Mouse (Mus musculus): ENCODE results near the gene Crhr2. TPM values are rescaled to one million over a fixed set of nuclear protein-coding genes. Genes with fewer than 3 reads are reported as not detected.

The Crhr2 gene
- polyA plus RNA-seq, 1 experiment, result not detected

DNA sequence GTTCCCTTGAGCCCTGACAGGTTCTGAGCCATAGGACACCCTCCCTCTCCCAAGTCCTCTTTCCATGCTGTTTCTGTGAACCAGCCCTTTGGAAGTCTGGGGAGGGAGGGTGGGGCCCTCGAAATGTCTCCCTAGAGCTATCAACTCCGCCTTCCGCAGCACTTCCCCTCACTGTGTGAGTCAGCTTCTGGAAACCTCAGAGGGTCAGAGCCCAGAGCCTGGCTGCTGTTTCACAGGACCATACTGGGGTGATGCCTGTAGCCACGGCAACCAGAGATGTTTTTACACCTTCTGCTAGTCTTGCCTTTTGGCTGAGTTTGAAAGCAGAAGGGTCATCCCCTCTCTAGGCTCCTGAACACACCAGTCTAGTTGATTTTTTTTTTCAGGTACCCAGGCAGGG, 9.8 kb downstream of the Crhr2 start:
- H3K27me3 ChIP-seq (ENCODE audit: control insufficient read depth, insufficient read depth, insufficient read length), result peaks cover 20% of the 10 kb centered on the region
- H3K36me3 ChIP-seq (ENCODE audit: control insufficient read depth, insufficient read depth), result no peaks in the 10 kb centered on the region
- no peak overlapping the region for H3K4me3 ChIP-seq
- no peaks in the 10 kb centered on the region for H3K79me2 ChIP-seq (ENCODE audit: control insufficient read depth, insufficient read depth)
- TF ChIP-seq E2F4 (IDR thresholded peaks at IDR 0.05; ENCODE audit: insufficient read depth) (no peak), TCF12 (IDR thresholded peaks at IDR 0.05; ENCODE audit: insufficient read depth, poor library complexity, severe bottlenecking) (no peak), MAX (IDR thresholded peaks at IDR 0.05; ENCODE audit: low read depth) (no peak)
- H3K4me2 ChIP-seq (ENCODE audit: low read depth), result no peak overlapping the region
- no peak overlapping the region for H3ac ChIP-seq (ENCODE audit: control insufficient read depth, insufficient read length)

DNA sequence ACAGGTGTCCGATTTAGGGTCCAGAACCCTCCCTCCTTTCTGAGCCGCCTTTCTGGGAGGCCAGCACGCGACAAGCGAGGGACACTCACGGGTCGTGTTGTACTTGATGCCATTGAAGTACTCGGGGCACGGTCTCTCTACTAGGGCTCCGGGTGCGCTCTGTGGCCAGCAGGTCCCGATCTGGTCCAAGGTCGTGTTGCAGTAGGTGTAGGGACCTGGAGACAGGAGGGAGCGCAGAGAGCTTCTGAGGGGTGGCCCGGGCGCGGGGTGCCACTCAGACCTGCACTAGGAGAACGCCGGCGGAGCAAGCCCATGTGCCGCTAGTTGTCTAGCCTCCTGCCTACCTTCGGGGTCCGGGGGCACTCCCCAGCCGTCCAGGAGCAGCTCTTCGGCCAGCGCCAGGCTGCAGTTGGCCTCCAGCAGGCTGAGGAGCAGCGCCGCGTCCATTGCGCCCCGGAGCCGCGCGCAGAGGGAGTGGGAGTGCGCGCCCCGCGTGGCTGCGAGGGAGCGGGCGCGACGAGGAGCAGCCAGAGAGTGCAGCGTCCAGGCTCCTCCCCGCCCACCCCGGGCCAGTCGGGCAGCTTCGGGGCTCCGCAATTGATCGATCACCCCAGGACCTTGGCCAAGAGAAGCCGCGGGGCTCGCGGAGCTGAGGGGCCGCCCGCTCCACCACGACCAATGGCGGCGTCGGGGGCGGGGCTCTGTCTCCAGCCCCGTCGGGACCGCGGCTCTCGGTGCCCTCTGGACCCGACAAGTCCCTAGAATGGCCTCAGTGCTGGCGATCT, 15.3 kb downstream of the Crhr2 start:
- Histone ChIP-seq H3K79me2 (ENCODE audit: control insufficient read depth, insufficient read depth) (no peaks in the 10 kb centered on the region), H3K27me3 (ENCODE audit: control insufficient read depth, insufficient read depth, insufficient read length) (peaks cover 54% of the 10 kb centered on the region), H3K4me3 (no peak overlapping the region), H3K4me2 (ENCODE audit: low read depth) (no peak overlapping the region), H3ac (ENCODE audit: control insufficient read depth, insufficient read length) (no peak overlapping the region), H3K36me3 (ENCODE audit: control insufficient read depth, insufficient read depth) (no peaks in the 10 kb centered on the region)
- TF ChIP-seq USF1 (IDR thresholded peaks at IDR 0.05; ENCODE audit: low read depth), result no peak
- no peak for TF ChIP-seq E2F4 (IDR thresholded peaks at IDR 0.05; ENCODE audit: insufficient read depth)
- TF ChIP-seq POLR2A (IDR thresholded peaks at IDR 0.05; ENCODE audit: insufficient read length, low read depth), result no peak
- no peak for TF ChIP-seq TCF3 (IDR thresholded peaks at IDR 0.05; ENCODE audit: insufficient read length, low read depth)
- no peak for TF ChIP-seq SRF (IDR thresholded peaks at IDR 0.05; ENCODE audit: control insufficient read depth, insufficient read length, low read depth)
- no peak for TF ChIP-seq MYOD1 (IDR thresholded peaks at IDR 0.05; ENCODE audit: control insufficient read depth in 1 of 3, insufficient read length in 2 of 3, low read depth in 2 of 3)
- TF ChIP-seq POLR2AphosphoS2 (IDR thresholded peaks at IDR 0.05; ENCODE audit: insufficient read length, low read depth), result no peak
- TF ChIP-seq TCF12 (IDR thresholded peaks at IDR 0.05; ENCODE audit: insufficient read depth, poor library complexity, severe bottlenecking), result no peak

DNA sequence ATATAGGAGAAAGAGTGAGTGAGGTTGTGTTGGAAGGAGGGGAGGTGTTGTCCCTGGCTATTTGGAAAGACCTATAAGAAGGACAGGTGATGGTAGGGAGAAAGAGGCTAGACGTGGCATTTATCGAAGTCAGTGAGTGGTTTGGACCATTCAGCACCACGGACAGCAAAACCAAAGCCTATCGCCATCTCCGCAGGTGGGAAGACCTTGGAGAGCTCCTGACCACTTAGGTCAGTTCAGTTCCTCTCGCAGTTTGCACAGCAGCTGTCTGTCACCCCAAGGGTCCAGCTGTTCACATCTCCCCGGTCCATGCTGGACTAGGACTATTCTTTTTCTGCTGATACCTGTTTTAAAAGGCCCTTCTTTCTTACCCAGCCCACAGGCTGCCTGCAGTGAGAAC, 24.5 kb downstream of the Crhr2 start:
- Histone ChIP-seq H3K36me3 (ENCODE audit: control insufficient read depth, insufficient read depth) (no peaks in the 10 kb centered on the region), H3ac (ENCODE audit: control insufficient read depth, insufficient read length) (no peak overlapping the region), H3K79me2 (ENCODE audit: control insufficient read depth, insufficient read depth) (no peaks in the 10 kb centered on the region), H3K4me3 (no peak overlapping the region), H3K4me2 (ENCODE audit: low read depth) (no peak overlapping the region), H3K27me3 (ENCODE audit: control insufficient read depth, insufficient read depth, insufficient read length) (peaks cover 50% of the 10 kb centered on the region)
- TF ChIP-seq SRF (IDR thresholded peaks at IDR 0.05; ENCODE audit: control insufficient read depth, insufficient read length, low read depth) (no peak), E2F4 (IDR thresholded peaks at IDR 0.05; ENCODE audit: insufficient read depth) (no peak), POLR2A (IDR thresholded peaks at IDR 0.05; ENCODE audit: insufficient read length, low read depth) (no peak), USF1 (IDR thresholded peaks at IDR 0.05; ENCODE audit: low read depth) (no peak), TCF12 (IDR thresholded peaks at IDR 0.05; ENCODE audit: insufficient read depth, poor library complexity, severe bottlenecking) (no peak), MAX (IDR thresholded peaks at IDR 0.05; ENCODE audit: low read depth) (peak; percentile 87), MYOG (IDR thresholded peaks at IDR 0.05; ENCODE audit: control insufficient read depth in 1 of 3, insufficient read depth in 1 of 3, insufficient read length in 2 of 3, low read depth in 2 of 3) (peak in 2 of 3 experiments; percentile 36 to 80), POLR2AphosphoS2 (IDR thresholded peaks at IDR 0.05; ENCODE audit: insufficient read length, low read depth) (no peak), MYOD1 (IDR thresholded peaks at IDR 0.05; ENCODE audit: control insufficient read depth in 1 of 3, insufficient read length in 2 of 3, low read depth in 2 of 3) (peak in 2 of 3 experiments; percentile 46 to 73), TCF3 (IDR thresholded peaks at IDR 0.05; ENCODE audit: insufficient read length, low read depth) (peak; percentile 22), CEBPB (IDR thresholded peaks at IDR 0.05; ENCODE audit: insufficient read depth, poor library complexity, severe bottlenecking) (no peak), REST (IDR thresholded peaks at IDR 0.05; ENCODE audit: insufficient read depth, insufficient read length) (peak; percentile 99)

DNA sequence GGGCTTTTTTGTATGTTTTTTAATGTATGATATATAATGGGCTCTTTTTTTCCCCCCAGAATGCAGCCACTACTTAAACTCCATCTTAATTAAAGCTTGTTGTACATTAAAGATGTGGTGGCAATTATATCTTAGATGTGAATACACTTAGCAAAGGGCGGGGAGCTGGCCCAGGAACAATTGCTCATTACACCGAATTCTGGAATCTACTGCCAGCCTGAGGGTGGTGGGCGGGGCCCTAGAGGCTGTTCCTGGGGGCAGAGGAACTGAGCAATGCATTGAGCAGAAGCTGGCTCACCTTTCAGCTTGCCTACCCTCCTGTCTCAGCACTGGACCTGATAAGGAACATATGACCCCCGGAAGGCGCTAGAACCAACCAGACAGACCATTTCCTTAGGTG, 34.2 kb downstream of the Crhr2 start:
- H3K36me3 ChIP-seq (ENCODE audit: control insufficient read depth, insufficient read depth), result no peaks in the 10 kb centered on the region
- H3ac ChIP-seq (ENCODE audit: control insufficient read depth, insufficient read length), result no peak overlapping the region
- TF ChIP-seq TCF12 (IDR thresholded peaks at IDR 0.05; ENCODE audit: insufficient read depth, poor library complexity, severe bottlenecking) (no peak), MYOD1 (IDR thresholded peaks at IDR 0.05; ENCODE audit: control insufficient read depth in 1 of 3, insufficient read length in 2 of 3, low read depth in 2 of 3) (no peak), CEBPB (IDR thresholded peaks at IDR 0.05; ENCODE audit: insufficient read depth, poor library complexity, severe bottlenecking) (no peak), POLR2AphosphoS2 (IDR thresholded peaks at IDR 0.05; ENCODE audit: insufficient read length, low read depth) (no peak), E2F4 (IDR thresholded peaks at IDR 0.05; ENCODE audit: insufficient read depth) (no peak), USF1 (IDR thresholded peaks at IDR 0.05; ENCODE audit: low read depth) (no peak), MYOG (IDR thresholded peaks at IDR 0.05; ENCODE audit: control insufficient read depth in 1 of 3, insufficient read depth in 1 of 3, insufficient read length in 2 of 3, low read depth in 2 of 3) (no peak), POLR2A (IDR thresholded peaks at IDR 0.05; ENCODE audit: insufficient read length, low read depth) (no peak), SRF (IDR thresholded peaks at IDR 0.05; ENCODE audit: control insufficient read depth, insufficient read length, low read depth) (no peak), TCF3 (IDR thresholded peaks at IDR 0.05; ENCODE audit: insufficient read length, low read depth) (no peak), MAX (IDR thresholded peaks at IDR 0.05; ENCODE audit: low read depth) (no peak), REST (IDR thresholded peaks at IDR 0.05; ENCODE audit: insufficient read depth, insufficient read length) (no peak)
- H3K4me3 ChIP-seq, result no peak overlapping the region
- no peak overlapping the region for H3K4me2 ChIP-seq (ENCODE audit: low read depth)
- peaks cover 15% of the 10 kb centered on the region for H3K27me3 ChIP-seq (ENCODE audit: control insufficient read depth, insufficient read depth, insufficient read length)
- H3K79me2 ChIP-seq (ENCODE audit: control insufficient read depth, insufficient read depth), result no peaks in the 10 kb centered on the region

DNA sequence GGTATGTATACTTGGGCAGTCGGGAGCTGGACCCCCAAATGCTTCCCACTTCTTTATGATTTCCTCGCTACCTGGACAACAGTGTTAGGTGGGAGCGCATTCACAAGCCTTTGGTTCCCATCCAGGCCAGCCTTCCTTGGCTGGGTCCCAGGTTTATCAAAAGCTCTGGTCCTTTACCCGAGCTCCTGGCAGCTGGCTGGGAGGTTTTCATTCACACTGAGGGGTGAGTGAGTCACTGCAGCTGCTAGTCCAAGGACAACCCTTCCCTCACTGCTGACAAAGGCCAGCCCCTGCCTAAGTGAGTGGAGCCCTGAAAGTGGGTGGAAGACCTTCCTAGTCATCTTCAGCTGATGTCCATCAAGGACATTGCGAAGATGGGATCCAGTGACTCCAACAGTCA, 34.8 kb downstream of the Crhr2 start:
- Histone ChIP-seq H3K36me3 (ENCODE audit: control insufficient read depth, insufficient read depth) (no peaks in the 10 kb centered on the region), H3K4me2 (ENCODE audit: low read depth) (peak overlapping the region; percentile 9), H3K4me3 (no peak overlapping the region), H3K27me3 (ENCODE audit: control insufficient read depth, insufficient read depth, insufficient read length) (peaks cover 20% of the 10 kb centered on the region), H3ac (ENCODE audit: control insufficient read depth, insufficient read length) (no peak overlapping the region), H3K79me2 (ENCODE audit: control insufficient read depth, insufficient read depth) (no peaks in the 10 kb centered on the region)
- TF ChIP-seq MAX (IDR thresholded peaks at IDR 0.05; ENCODE audit: low read depth) (no peak), POLR2AphosphoS2 (IDR thresholded peaks at IDR 0.05; ENCODE audit: insufficient read length, low read depth) (no peak), CEBPB (IDR thresholded peaks at IDR 0.05; ENCODE audit: insufficient read depth, poor library complexity, severe bottlenecking) (no peak), POLR2A (IDR thresholded peaks at IDR 0.05; ENCODE audit: insufficient read length, low read depth) (no peak), MYOG (IDR thresholded peaks at IDR 0.05; ENCODE audit: control insufficient read depth in 1 of 3, insufficient read depth in 1 of 3, insufficient read length in 2 of 3, low read depth in 2 of 3) (peak; percentile 66 to 86 (median 77)), MYOD1 (IDR thresholded peaks at IDR 0.05; ENCODE audit: control insufficient read depth in 1 of 3, insufficient read length in 2 of 3, low read depth in 2 of 3) (peak; percentile 14 to 91 (median 81)), REST (IDR thresholded peaks at IDR 0.05; ENCODE audit: insufficient read depth, insufficient read length) (no peak), TCF3 (IDR thresholded peaks at IDR 0.05; ENCODE audit: insufficient read length, low read depth) (no peak), TCF12 (IDR thresholded peaks at IDR 0.05; ENCODE audit: insufficient read depth, poor library complexity, severe bottlenecking) (no peak)
